Comparison of ENCODE assay signal across 17 mouse cellular contexts in the genomic region with DNA sequence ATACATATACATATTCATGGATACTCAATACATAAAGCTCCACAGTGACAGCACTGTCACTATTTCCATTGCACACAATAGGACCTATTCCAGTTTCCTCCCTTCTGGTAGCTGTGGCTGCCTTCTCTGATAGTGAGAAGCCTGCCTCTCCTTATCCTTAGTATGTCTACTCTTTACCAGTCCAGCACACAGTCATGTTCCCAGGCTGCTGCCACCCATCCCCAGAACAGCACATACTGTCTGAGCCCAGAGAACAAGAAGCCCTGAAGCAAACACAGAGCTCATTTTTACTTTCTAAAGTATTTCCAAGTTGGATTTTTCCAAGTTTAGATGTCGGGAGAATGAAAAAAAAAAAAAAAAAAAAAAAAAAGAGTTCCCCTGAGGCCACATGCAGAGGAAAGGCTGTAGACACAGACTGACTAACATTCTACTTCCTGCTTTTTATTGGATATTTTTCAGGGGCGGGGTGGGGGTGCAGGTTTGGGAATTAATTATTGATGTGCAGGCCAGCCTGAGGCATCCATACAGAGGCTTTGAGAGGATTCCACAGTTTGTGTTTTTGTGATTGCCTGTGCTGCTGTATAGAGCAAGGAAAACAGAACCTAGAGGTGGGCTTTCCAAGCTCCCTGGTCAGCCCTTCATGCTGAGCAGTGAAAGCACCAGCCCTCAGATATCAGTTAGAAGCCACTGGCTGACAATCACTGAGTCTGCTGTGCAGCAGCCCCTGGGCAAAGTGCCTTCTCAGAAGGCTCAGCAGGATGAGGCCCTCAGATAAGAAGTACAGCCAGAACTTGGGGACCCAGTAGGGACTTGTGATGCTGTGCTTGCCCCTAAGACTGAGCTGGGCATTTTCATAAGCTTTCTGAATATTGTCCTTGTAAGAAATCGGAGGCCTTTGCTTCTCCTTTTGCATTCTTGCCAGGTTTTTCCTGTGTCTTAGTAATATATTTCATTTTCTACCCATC. TPM values are rescaled to one million over a fixed set of nuclear protein-coding genes. Genes with fewer than 3 reads are reported as not detected.
DNase-seq lines count a peak whose midpoint lies in the region; ATAC-seq lines count a peak whose summit lies in the region.
"Had no signal": no experiment of that assay in that cellular context is flagged by ENCODE, and none has a peak within 500 bp of the region (broad histone marks: within the 10 kb centered on the region; RNA-seq: fewer than 3 reads in every experiment).

No protein-coding gene starts in this region.

- peaks cover 57% of the 10 kb centered on the region for H3K36me3 ChIP-seq in megakaryocyte, embryonic 14.5 days (replicated peaks; ENCODE audit: low read length)
- H3K36me3 ChIP-seq: hindbrain, embryonic 12.5 days had no signal

- peak overlapping the region; percentile 64 for H3K4me3 ChIP-seq in megakaryocyte, embryonic 14.5 days (replicated peaks)
- H3K4me3 ChIP-seq: hindbrain, embryonic 12.5 days had no signal

- H3K9me3 ChIP-seq in megakaryocyte, embryonic 14.5 days = no peaks in the 10 kb centered on the region
- H3K9me3 ChIP-seq: hindbrain, embryonic 12.5 days had no signal

- H3K4me1 ChIP-seq in megakaryocyte, embryonic 14.5 days = peaks cover 24% of the 10 kb centered on the region
- H3K4me1 ChIP-seq: hindbrain, embryonic 12.5 days had no signal

- no peak for ATAC-seq in megakaryocyte, adult 5-6 weeks (ENCODE audit: poor library complexity, severe bottlenecking)
- ATAC-seq: Patski had no signal

- DNase-seq in gastrocnemius, postnatal 25 days = peak; percentile 15
- DNase-seq in gastrocnemius, postnatal 10 days = no peak
- DNase-seq in kidney, postnatal 36 days = peak; percentile 16 to 26
- no peak for DNase-seq in adrenal gland, adult 8-10 months
- no peak for DNase-seq in urinary bladder, postnatal 36 days (ENCODE audit: low spot score in 2 of 2)
- DNase-seq in urinary bladder, adult 2 months (ENCODE audit: low spot score) = no peak
- DNase-seq: adrenal gland, postnatal 14 days; cerebellum, adult 18-20 months; embryo, embryonic 11 days had no signal

- H3K27me3 ChIP-seq in megakaryocyte, embryonic 14.5 days (replicated peaks) = no peaks in the 10 kb centered on the region
- H3K27me3 ChIP-seq: hindbrain, embryonic 12.5 days; Patski had no signal

RNA-seq across cellular contexts. Expression of a gene that starts 4.1 kb away (rescaled TPM):
- total RNA-seq in gastrocnemius, postnatal 25 days (2021) = not detected
- not detected for total RNA-seq in gastrocnemius, postnatal 10 days (2021)
- polyA plus RNA-seq in megakaryocyte, embryonic 14.5 days (2012; ENCODE audit: insufficient read depth, low replicate concordance) = not detected in 2 replicates
- total RNA-seq in megakaryocyte, adult 5-6 weeks (2015) = not detected in 2 replicates
- not detected in 2 replicates for total RNA-seq in megakaryocyte, adult 5-6 weeks (2017)
- not detected for total RNA-seq in adrenal gland, adult 8-10 months (2022)
- polyA plus RNA-seq in urinary bladder, adult 2 months (2012; rRNA removed) = 0.10 TPM in 1 of 2 replicates, not detected in the other
- total RNA-seq: adrenal gland, postnatal 14 days; left cerebral cortex, adult 18-20 months had no signal
- polyA plus RNA-seq: C2C12; hindbrain, embryonic 12.5 days; liver, embryonic 16.5 days; Patski; small intestine, adult 2 months had no signal

RNA-seq across cellular contexts. Expression of a gene that starts 20.3 kb away (rescaled TPM):
- total RNA-seq in gastrocnemius, postnatal 25 days (2021) = 1 to 10 TPM in 1 of 2 experiments, under 1 TPM in 1; 0.64 to 2.8 TPM
- 1 to 10 TPM; 2.4 to 2.9 TPM for total RNA-seq in gastrocnemius, postnatal 10 days (2021)
- polyA plus RNA-seq in megakaryocyte, embryonic 14.5 days (2012; ENCODE audit: insufficient read depth, low replicate concordance) = 5.9 and 16.2 TPM in 2 replicates
- total RNA-seq in megakaryocyte, adult 5-6 weeks (2015) = 5.9 and 8.1 TPM in 2 replicates
- 16.3 and 20.6 TPM in 2 replicates for total RNA-seq in megakaryocyte, adult 5-6 weeks (2017)
- total RNA-seq in adrenal gland, adult 8-10 months (2022) = 10 to 100 TPM in 1 of 4 experiments, 1 to 10 TPM in 3; 6.1 to 10.9 (median 9.7) TPM
- polyA plus RNA-seq in urinary bladder, adult 2 months (2012; rRNA removed) = 7.0 and 10.2 TPM in 2 replicates
- polyA plus RNA-seq: Patski had no signal

RNA-seq across cellular contexts. Expression of a gene that starts 45.2 kb away (rescaled TPM):
- not detected for total RNA-seq in gastrocnemius, postnatal 25 days (2021)
- total RNA-seq in gastrocnemius, postnatal 10 days (2021) = not detected
- polyA plus RNA-seq in megakaryocyte, embryonic 14.5 days (2012; ENCODE audit: insufficient read depth, low replicate concordance) = not detected in 2 replicates
- not detected in 2 replicates for total RNA-seq in megakaryocyte, adult 5-6 weeks (2015)
- total RNA-seq in megakaryocyte, adult 5-6 weeks (2017) = not detected in 2 replicates
- under 1 TPM in 2 of 4 experiments, not detected in 2; 0.49 to 0.70 TPM for total RNA-seq in adrenal gland, adult 8-10 months (2022)
- not detected in 2 replicates for polyA plus RNA-seq in urinary bladder, adult 2 months (2012; rRNA removed)
- total RNA-seq: adrenal gland, postnatal 14 days; left cerebral cortex, adult 18-20 months had no signal
- polyA plus RNA-seq: liver, embryonic 16.5 days; Patski; small intestine, adult 2 months had no signal

RNA-seq across cellular contexts. Expression of a gene that starts 47.8 kb away (rescaled TPM):
- 10 to 100 TPM; 15.7 to 30.7 TPM for total RNA-seq in gastrocnemius, postnatal 25 days (2021)
- 10 to 100 TPM; 15.4 to 16.6 TPM for total RNA-seq in gastrocnemius, postnatal 10 days (2021)
- 0.77 and 3.3 TPM in 2 replicates for polyA plus RNA-seq in megakaryocyte, embryonic 14.5 days (2012; ENCODE audit: insufficient read depth, low replicate concordance)
- total RNA-seq in megakaryocyte, adult 5-6 weeks (2015) = 26.8 and 30.9 TPM in 2 replicates
- 15.6 and 20.2 TPM in 2 replicates for total RNA-seq in megakaryocyte, adult 5-6 weeks (2017)
- 10 to 100 TPM; 58.6 to 85.4 (median 73.7) TPM for total RNA-seq in adrenal gland, adult 8-10 months (2022)
- polyA plus RNA-seq in urinary bladder, adult 2 months (2012; rRNA removed) = 17.4 and 19.2 TPM in 2 replicates

Comparison
In these comparisons a context has a peak if more than half of its experiments do, and no peak if none do; other contexts are left out.
1. DNase-seq: peak in gastrocnemius, postnatal 25 days (single experiment) and kidney, postnatal 36 days (2 of 2); none in gastrocnemius, postnatal 10 days (single experiment), adrenal gland, adult 8-10 months (single experiment), urinary bladder, postnatal 36 days (0 of 2) and urinary bladder, adult 2 months (single experiment).